Mouse (Mus musculus) ES-E14 (cell line): ENCODE results near the gene Bbs4. TPM values are rescaled to one million over a fixed set of nuclear protein-coding genes. Genes with fewer than 3 reads are reported as not detected.

ENCODE experiments used
- DNase-seq: peaks from one replicate; pipeline ENCODE4 v3.0.0-alpha.2; 2013; ENCODE audit warnings: low read depth, low spot score
- H3K27ac ChIP-seq: 2 replicates; pipeline ENCODE4 v1.5.1; 2012; ENCODE audit warnings: low read depth, mild to moderate bottlenecking, low read length, moderate library complexity, mixed read lengths; ENCODE audit not compliant: poor library complexity, insufficient read depth, severe bottlenecking
- H3K36me3 ChIP-seq: 2 replicates; pipeline ENCODE4 v1.6.1; 2012; ENCODE audit warnings: mild to moderate bottlenecking, low read length, moderate library complexity, mixed read lengths; ENCODE audit not compliant: control insufficient read depth, poor library complexity, insufficient read depth, severe bottlenecking
- H3K4me1 ChIP-seq, 2 experiments: fragments of 150-350 bp in 1 of 2; sonication (generic) in 1 of 2; 2 replicates each; pipeline ENCODE4 v1.6.1; 2012; ENCODE audit warnings: low read length in 2 of 2, mild to moderate bottlenecking in 1 of 2, mixed read lengths in 1 of 2; ENCODE audit not compliant: control insufficient read depth in 2 of 2, insufficient read depth in 2 of 2, poor library complexity in 1 of 2
- H3K4me3 ChIP-seq, 2 experiments: fragments of 150-350 bp in 1 of 2; sonication (generic) in 1 of 2; 2 replicates each; pipeline ENCODE4 v1.5.1; 2012; ENCODE audit warnings: low read length in 2 of 2, low read depth in 1 of 2, mild to moderate bottlenecking in 1 of 2, mixed read lengths in 1 of 2; ENCODE audit not compliant: insufficient read depth in 1 of 2, poor library complexity in 1 of 2, severe bottlenecking in 1 of 2
- H3K9ac ChIP-seq: 2 replicates; pipeline ENCODE4 v1.6.1; 2012; ENCODE audit warnings: low read depth, mild to moderate bottlenecking, low read length, mixed read lengths; ENCODE audit not compliant: poor library complexity, insufficient read depth, severe bottlenecking
- H3K9me3 ChIP-seq: fragments of 150-350 bp; sonication (generic); 2 replicates; pipeline ENCODE4 v1.6.1; 2012; ENCODE audit warnings: low read depth, mild to moderate bottlenecking, low read length; ENCODE audit not compliant: control insufficient read depth, insufficient read depth
- CHD2 ChIP-seq: IDR thresholded peaks from 2 replicates; pipeline ENCODE4 v1.6.1; 2014; ENCODE audit warnings: mild to moderate bottlenecking, low read depth, low read length, inconsistent platforms
- HCFC1 ChIP-seq: IDR thresholded peaks from 2 replicates; pipeline ENCODE4 v1.6.1; 2012; ENCODE audit warnings: low read length, inconsistent platforms, borderline replicate concordance; ENCODE audit not compliant: insufficient read depth
- MAFK ChIP-seq: IDR thresholded peaks from 2 replicates; pipeline ENCODE4 v1.6.1; 2014; ENCODE audit warnings: mild to moderate bottlenecking, low read depth, low read length, inconsistent platforms; ENCODE audit not compliant: insufficient read depth
- ZC3H11A ChIP-seq: IDR thresholded peaks from 2 replicates; pipeline ENCODE4 v1.6.1; 2012; ENCODE audit warnings: low read depth, mild to moderate bottlenecking, inconsistent platforms, low read length, borderline replicate concordance
- ZNF384 ChIP-seq: IDR thresholded peaks from 2 replicates; pipeline ENCODE4 v1.6.1; 2012; ENCODE audit warnings: low read depth, low read length, inconsistent platforms
- in situ Hi-C, 2 experiments: fragments of 600-800 bp; cut with MboI; formaldehyde crosslinking; loops; one replicate each; pipeline ENCODE4 v1.15.1; 2025; ENCODE audit warnings: low sequenced_read_pairs in 2 of 2, inconsistent platforms in 1 of 2; ENCODE audit not compliant: unreplicated experiment in 2 of 2
- total RNA-seq: library from RNA; depleted of rRNA; stranded (reverse); fragments of 300-350 nt; gene quantifications from 2 replicates; pipeline ENCODE4 v1.2.3, GENCODE M21; 2012

The Bbs4 gene
- total RNA-seq, 1 experiment = 5.8 TPM

DNA sequence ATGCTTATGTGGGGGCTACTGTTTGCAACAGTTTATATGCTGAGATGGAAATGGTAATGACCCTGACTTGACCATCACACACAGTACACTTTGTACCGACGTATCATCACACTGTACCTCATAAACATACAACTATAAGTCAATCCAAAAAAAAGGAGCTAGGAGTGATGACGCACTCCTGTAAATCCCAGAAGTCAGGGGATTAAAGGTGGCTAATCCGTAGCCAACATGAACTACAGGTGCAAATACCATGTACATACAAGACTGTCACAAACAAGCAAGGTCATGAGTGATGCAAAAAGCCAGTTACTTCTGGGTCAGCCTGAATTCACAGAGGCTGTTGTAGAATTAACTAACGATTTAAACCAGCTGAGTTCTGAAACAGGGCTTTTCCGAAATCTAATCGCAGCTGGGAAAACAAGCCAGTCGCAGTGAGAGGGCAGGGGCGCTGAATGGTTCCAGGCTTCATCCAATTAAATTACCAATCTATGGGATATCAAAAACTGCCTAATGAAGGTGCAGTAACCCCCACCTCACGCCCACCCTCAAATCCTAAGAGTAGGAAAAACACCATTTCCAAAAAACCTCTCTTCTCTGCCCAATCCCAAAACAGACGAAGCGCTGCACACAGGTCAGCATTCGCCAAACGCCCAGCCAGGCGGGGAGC lies 589 bp downstream of the Bbs4 start:
- H3K36me3 ChIP-seq = no peaks in the 10 kb centered on the region
- H3K9me3 ChIP-seq = no peaks in the 10 kb centered on the region
- TF ChIP-seq HCFC1 (no peak), ZNF384 (no peak), MAFK (no peak), ZC3H11A (no peak), CHD2 (no peak)
- in situ Hi-C loops = no loop called here
- H3K27ac ChIP-seq = no peak overlapping the region
- H3K4me1 ChIP-seq = no peaks in the 10 kb centered on the region; a peak in 1 of 4 replicates
- peak overlapping the region; percentile 66 to 86 for H3K4me3 ChIP-seq
- peak overlapping the region; percentile 54 for H3K9ac ChIP-seq
- no peak for DNase-seq

DNA sequence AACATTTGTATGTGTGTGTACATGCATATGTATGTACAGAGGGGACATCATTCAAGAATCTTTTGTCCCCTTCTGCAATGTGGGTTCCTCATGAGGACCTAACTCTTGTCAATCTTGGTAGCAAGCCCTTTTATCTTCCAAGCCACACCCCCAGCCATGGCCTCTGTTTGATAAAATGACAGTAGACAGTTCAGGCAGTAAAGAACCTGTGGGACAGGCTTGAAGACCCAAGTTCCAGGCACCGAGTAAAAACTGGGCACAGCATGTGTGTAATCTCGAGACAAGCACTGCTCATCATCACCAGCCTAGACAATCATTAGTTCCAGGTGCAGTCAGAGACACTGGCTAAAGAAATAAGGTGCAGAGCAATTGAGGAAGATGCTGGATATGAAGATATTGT lies 7.1 kb downstream of the Bbs4 start:
- Histone ChIP-seq H3K9me3 (no peaks in the 10 kb centered on the region), H3K36me3 (no peaks in the 10 kb centered on the region), H3K4me3 (no peak overlapping the region), H3K9ac (no peak overlapping the region), H3K27ac (no peak overlapping the region), H3K4me1 (no peaks in the 10 kb centered on the region)
- in situ Hi-C loops = no loop called here
- DNase-seq = no peak
- TF ChIP-seq CHD2 = no peak

DNA sequence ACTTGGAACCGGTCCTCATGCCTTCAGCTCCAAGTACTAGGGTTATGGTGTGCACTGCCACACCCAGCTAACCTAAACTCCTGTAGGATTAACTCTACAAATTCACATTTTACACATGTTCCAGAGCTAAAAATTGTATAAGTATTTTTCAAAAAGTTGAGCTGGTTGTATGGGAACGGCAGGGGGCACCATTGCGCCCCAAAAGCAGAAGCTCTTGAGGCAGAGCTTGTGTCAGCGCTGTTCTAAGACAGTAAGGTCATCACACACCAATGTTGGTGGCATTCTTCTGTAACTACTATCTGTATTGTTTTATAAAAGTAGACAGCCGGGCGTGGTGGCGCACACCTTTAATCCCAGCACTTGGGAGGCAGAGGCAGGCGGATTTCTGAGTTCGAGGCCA lies 13.3 kb downstream of the Bbs4 start:
- DNase-seq = peak; percentile 21
- in situ Hi-C loops = no loop called here
- no peak overlapping the region for H3K27ac ChIP-seq
- H3K9me3 ChIP-seq = no peaks in the 10 kb centered on the region
- H3K4me1 ChIP-seq = no peaks in the 10 kb centered on the region
- H3K4me3 ChIP-seq = no peak overlapping the region
- H3K9ac ChIP-seq = no peak overlapping the region
- TF ChIP-seq CHD2 (no peak), ZC3H11A (peak; percentile 34; the same call in 1 of the 2 replicates)
- H3K36me3 ChIP-seq = 0 out of 2 replicates have a peak, but pooled peaks cover 3% of the 10 kb centered on the region

DNA sequence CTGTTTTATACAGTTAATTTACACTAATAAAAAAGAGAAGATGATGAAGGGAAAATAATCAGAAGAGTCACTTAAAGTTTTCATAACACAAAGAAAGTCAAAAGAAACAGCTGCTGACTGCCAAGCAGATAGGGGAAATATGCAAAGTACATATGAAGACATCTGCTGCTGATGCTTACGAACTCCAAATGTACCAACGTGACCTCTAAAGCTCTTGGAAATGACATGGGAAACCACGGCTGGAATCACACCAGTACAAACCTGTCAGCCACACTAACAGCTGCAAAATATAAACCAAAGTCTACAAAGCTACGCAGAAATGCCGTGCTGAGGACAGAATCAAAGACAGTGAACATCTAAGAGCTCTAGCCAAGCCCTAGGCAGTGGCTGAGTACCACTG lies 14.2 kb downstream of the Bbs4 start:
- no peak overlapping the region for H3K4me3 ChIP-seq
- DNase-seq = no peak
- H3K9me3 ChIP-seq = no peaks in the 10 kb centered on the region
- H3K9ac ChIP-seq = no peak overlapping the region
- H3K27ac ChIP-seq = no peak overlapping the region
- TF ChIP-seq ZNF384 (no peak), HCFC1 (no peak), MAFK (no peak), ZC3H11A (no peak), CHD2 (no peak)
- in situ Hi-C loops = no loop called here
- H3K36me3 ChIP-seq = 0 out of 2 replicates have a peak, but pooled peaks cover 3% of the 10 kb centered on the region
- H3K4me1 ChIP-seq = no peaks in the 10 kb centered on the region

DNA sequence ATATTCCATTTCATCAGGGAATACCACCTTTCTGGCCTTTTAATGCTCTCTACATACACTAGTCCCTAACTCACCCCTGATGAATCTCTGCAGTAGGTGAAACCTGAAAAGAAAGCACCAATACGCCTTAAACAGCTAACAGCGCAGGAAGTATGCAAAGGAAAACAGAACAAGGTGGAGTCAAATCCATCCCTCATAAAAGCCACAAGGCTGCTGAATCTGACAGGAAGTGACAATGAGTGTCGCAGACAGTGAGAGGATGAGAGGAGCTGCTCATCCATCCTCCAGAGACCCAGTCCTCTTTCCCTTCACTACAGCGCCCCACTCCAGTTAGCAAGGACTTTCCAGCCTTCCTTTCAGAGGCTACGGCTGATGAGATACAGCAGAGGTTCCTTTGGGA lies 14.9 kb downstream of the Bbs4 start:
- H3K36me3 ChIP-seq = 0 out of 2 replicates have a peak, but pooled peaks cover 3% of the 10 kb centered on the region
- no peaks in the 10 kb centered on the region for H3K9me3 ChIP-seq
- in situ Hi-C loops = no loop called here
- H3K4me3 ChIP-seq = no peak overlapping the region
- no peak overlapping the region for H3K9ac ChIP-seq
- no peak for TF ChIP-seq ZC3H11A
- DNase-seq = no peak
- H3K27ac ChIP-seq = no peak overlapping the region
- H3K4me1 ChIP-seq = no peaks in the 10 kb centered on the region
